Mouse (Mus musculus) megakaryocyte progenitor cell, adult 5-6 weeks (primary cell): ENCODE measurements around the gene Cox8c. TPM values are rescaled to one million over a fixed set of nuclear protein-coding genes. Genes with fewer than 3 reads are reported as not detected.

ENCODE experiments used
- ATAC-seq: replicated peaks from 2 replicates; pipeline ENCODE4 v1.8.0; 2016; ENCODE audit warnings: mild to moderate bottlenecking, moderate TSS enrichment, inconsistent platforms; ENCODE audit not compliant: poor library complexity
- total RNA-seq, 2 experiments: library from RNA; stranded (forward) in 1 of 2; stranded (reverse) in 1 of 2; fragments of 157-497, 149-512 nt in 1 of 2; fragments of 200-1000 nt in 1 of 2; gene quantifications; 2 replicates each; pipeline versions ENCODE4 v1.2.3 to v1.2.4; 2015 to 2017

Cox8c gene
- total RNA-seq (2015) (not detected in 2 replicates), total RNA-seq (2017) (not detected in 2 replicates)

GRCm38 (mm10) chr12:102899091-102899490 is at the start of gene Cox8c:
Cox8c (plus strand) TSS chr12:102899316.
- ATAC-seq, result no peak

DNA sequence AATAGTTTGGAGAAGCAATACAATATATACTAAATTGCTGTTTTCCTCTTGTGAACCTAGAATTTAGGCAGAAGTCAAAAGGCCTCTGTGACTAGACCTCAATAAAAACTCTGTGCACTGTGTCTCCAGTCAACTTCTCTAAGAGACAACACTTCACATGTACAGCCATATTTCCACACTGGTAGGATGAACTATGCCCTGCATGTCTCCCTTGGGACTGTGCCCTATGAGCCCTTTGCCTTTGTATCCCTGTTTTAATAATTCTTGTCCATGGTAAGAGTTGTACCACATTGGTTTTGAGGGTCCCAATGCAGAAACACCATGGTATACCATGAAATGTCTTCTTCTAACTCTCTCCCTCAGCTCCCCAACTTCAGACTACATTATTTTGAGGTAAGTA is 38.3 kb upstream of the Cox8c start:
- ATAC-seq, result no peak

DNA sequence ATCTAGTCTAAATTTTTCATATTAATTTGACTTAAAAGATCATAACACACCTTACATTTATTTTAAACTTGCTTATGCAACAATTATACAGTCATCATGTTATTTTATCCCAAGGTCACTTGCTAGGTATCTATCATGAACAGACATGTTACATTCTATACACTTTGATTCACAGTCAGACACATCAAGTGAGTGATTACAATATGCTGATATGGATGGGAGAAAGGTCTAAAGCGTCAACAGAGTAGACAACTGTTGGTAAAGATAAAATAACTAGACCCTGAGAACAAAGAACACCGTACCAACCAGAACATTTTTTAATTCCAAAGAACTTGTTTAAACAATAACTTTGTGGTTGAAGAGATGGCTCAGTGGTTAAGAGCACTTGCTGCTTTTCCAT is 29.3 kb upstream of the Cox8c start:
- ATAC-seq, result peak; percentile 71

GRCm38 (mm10) chr12:102870527-102870926 is 28.6 kb upstream of the Cox8c start:
- ATAC-seq, result no peak

- ATAC-seq, result peak; percentile 41
Observed at GRCm38 (mm10) chr12:102877301-102878030, 21.6 kb upstream of the Cox8c start.

GRCm38 (mm10) chr12:102878031-102878823 is 20.9 kb upstream of the Cox8c start, which contains the start of gene Btbd7:
Btbd7 (minus strand) TSS chr12:102878471.
- ATAC-seq, result peak; percentile 86

DNA sequence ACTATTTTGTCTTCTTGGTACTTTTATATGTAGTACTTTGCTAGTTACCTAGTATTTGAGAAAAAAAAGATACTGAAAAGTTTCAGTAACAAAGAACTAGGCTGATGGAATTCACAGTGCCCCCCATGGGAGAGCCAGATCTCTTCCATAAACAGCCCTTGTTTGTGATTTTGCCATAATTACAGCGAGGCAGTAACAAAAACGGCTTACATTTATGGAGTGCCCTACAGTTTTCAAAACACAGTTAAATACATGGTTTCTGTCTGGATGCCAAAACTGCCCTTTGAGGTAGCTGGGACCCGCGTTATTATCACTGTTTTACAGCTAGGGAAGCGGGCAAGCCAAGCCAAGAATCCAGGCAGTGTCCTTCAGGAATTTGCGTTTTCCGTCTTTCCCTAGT is 20.2 kb upstream of the Cox8c start:
- no peak for ATAC-seq

DNA sequence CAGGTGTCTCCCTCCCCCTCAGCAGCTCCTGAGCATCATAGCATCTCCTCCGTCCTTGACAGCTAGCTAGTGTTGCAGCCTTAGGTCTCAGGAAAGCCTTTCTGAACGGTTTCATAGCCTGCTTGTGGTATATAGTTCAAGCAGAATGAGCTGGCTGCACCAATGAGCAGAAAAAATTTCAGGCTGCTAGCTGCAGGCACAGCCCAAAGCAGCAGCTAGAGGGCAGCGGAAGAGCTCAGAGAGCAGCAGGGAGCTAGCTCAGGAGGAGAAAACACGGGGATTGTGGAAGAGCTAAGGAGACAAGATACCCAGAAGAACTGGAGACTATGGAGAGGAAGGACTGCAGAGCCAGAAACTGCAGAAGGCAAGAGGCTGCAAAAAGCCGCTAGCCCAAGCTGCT is 13.4 kb upstream of the Cox8c start:
- peak; percentile 68 for ATAC-seq

DNA sequence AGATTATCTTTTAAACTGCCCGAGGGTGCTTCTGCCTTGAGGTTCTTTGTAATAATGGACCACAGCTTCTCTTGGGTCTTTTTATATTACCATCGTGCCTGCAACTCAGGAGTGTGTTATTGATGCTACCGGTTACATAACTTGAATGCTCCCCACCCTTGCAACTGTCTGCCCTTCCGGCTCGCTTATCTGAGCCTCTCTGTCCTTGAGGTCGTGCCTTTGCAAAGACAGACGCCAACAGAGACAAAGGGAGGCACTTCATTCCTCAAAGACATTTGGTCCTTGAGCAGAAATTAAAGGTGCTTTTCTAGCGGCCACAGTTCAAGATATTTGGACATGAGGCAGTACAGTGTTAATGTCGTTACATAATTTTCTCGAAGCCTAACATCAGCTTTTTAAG is 11.8 kb upstream of the Cox8c start:
- ATAC-seq, result no peak

- ATAC-seq, result no peak
Observed at GRCm38 (mm10) chr12:102888568-102888967, 10.5 kb upstream of the Cox8c start.

GRCm38 (mm10) chr12:102908191-102908590 is 9.1 kb downstream of the Cox8c start:
- ATAC-seq, result no peak

- no peak for ATAC-seq
Observed at GRCm38 (mm10) chr12:102916073-102916472, 17.0 kb downstream of the Cox8c start.

DNA sequence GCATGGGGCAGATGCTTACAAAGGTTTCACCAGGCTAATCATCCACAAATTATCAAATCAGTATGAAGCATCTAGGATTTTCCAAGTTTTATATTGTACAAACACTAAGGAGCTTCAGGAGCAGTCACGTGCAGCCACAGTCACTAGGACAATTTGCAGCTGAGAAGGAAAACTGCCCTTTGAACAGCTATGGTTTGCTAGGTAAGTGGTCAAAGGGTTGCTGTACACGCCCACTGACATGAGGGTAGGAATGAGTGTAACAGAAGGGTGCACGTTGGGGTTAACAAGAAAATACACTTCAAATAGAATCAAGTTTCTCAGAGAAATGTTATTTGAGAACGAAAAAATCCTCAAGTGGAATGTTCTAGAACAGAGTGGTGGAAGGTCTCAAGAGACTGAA is 30.6 kb downstream of the Cox8c start:
- ATAC-seq, result no peak

GRCm38 (mm10) chr12:102930335-102930734 is 31.2 kb downstream of the Cox8c start:
- no peak for ATAC-seq

GRCm38 (mm10) chr12:102930789-102931188 is 31.7 kb downstream of the Cox8c start:
- no peak for ATAC-seq

DNA sequence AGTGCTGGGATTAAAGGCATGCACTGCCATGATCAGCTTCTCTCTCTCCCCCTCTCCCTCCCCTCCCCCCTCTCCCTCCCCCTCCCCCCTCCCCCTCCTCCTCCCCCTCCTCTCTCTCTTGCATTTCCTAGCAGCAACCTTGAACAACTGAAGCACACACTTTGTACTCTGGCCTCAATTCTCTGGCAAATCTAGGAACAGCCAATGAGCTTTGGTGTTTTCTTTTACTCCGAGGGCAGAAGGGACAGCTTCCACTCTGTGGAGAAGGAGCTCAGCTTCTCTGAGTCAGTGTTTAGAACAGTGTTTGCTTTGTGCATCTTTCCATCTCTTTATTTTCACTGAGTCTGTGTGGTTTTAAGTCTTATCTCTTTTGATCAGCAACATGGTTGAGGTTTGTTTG is 36.8 kb downstream of the Cox8c start:
- no peak for ATAC-seq

DNA sequence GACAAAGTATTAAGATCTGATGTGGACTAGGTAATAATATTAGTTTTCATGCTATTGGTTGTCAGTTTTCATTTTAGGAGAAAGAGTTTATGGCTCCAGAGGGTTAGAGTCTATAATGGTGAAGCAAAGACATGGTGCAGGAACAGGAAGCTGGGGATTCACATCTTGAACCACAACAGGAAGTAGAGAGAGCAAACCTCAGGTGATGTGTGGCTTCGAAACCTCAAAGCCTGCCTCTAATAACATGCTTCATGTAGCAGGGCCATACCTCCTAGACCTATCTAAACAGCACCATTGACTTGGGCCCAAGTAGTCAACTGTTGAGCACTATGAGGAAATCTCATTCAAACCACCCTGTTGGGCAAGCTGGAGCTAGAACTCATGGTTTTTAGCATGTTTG is 46.5 kb downstream of the Cox8c start:
- ATAC-seq, result no peak

- no peak for ATAC-seq
Observed at GRCm38 (mm10) chr12:102947826-102948225, 48.7 kb downstream of the Cox8c start.

GRCm38 (mm10) chr12:102948778-102949394 is 49.8 kb downstream of the Cox8c start, which contains the start of gene Unc79:
Unc79 (plus strand) TSS chr12:102948859.
- ATAC-seq, result peak; percentile 92

DNA sequence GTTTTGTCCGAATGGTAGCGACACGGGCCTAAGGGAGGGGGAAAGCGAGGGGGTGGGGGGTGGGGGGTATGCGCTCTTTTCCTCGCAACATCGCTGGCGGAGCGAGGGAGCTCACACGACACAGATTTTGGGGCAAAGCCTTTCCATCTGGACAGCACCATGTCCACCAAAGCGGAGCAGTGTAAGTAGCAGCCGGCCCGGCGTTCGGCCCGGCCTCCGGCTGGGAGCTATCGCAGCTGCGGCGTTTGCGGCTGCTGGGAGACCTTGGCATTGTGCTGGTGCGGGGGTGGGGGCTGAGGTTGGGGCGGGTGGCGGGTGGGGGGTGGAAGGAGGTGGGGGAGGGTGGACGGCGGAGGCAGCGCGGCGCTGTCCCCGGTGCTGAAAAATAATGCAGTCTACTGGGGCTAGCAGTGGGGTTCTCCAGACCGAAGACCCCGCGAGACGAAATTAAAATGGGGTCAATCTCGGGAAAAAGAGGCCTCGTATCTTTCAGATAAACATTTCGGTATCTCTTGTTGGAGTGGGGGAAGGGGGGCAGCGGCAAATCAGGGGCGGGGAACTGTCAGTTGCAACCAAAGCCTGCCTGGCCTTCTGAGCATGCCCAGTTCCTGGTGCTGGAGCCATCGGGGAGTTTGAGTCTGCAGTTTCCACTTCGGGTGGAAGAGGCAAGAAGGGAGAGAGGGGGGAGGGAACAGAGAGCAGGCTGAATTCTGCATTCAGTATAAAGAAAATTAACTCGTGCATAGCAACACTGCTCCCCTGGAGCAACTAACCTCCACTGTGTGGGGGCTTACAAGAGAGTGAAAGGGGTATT is 50.5 kb downstream of the Cox8c start:
- peak; percentile 42 for ATAC-seq
